Mouse (Mus musculus): Measurements from ENCODE around the gene Ryr2.

GRCm38 (mm10) chr13:11790536-11790935 is 316.2 kb downstream of the Ryr2 start:
- TF ChIP-seq MAFK (IDR thresholded peaks at IDR 0.05; ENCODE audit: insufficient read depth, low read depth, low read length), result no peak
- TF ChIP-seq CHD2 (IDR thresholded peaks at IDR 0.05; ENCODE audit: low read depth, low read length), result no peak
- no peak for TF ChIP-seq ZNF384 (IDR thresholded peaks at IDR 0.05; ENCODE audit: low read depth, low read length)
- no peak for TF ChIP-seq HCFC1 (IDR thresholded peaks at IDR 0.05; ENCODE audit: borderline replicate concordance, insufficient read depth, low read length)
